Mouse (Mus musculus): Measurements from ENCODE around the gene Cep72. TPM values are rescaled to one million over a fixed set of nuclear protein-coding genes. Genes with fewer than 3 reads are reported as not detected.

The Cep72 gene
- total and polyA plus RNA-seq, 3 experiments: 7.3 to 15.1 (median 9.3) TPM

DNA sequence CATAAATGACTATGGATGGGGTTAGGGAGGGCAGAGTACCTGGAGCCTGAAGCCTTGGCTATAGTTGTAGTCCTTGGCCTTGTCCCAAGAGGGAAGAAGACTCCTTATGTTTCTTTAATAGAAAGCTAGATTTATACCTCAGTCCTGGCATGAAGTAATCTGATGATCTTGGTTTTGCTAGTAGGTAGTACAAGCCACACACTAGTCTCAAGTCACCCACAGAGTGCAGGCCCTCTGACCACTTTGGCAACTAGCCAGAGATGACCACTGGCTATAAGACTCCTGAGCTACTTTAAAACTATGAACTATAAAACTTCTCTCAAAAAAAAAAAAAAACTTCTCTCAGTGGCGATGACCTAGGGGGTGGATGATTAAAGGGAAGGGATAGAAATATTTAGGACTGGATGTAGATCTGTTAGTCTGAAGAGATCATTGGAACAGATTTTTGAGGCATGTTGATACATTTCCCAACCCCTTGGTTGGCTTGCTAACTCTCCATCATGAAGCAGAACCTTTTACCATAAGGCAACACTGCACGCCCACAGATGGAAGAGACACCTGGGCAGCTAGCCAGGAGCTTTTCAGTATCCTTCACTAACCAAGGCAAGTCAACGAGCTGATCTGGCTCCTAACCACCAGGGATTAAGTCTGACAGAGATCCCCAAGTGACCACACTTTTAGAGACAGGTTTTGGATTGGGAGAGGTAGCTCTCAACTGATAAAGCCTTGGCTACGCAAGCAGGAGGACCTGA lies 40.9 kb upstream of the Cep72 start:
- DNase-seq (ENCODE audit: extremely low read depth): no peak
- Histone ChIP-seq H3K27me3 (replicated peaks) (peaks cover 2% of the 10 kb centered on the region), H3K4me1 (ENCODE audit: control insufficient read depth in 1 of 2, insufficient read depth in 2 of 2) (no peaks in the 10 kb centered on the region), H3K4me3 (replicated peaks in 1 of 3; ENCODE audit: low read depth in 2 of 3, low read length in 2 of 3, poor library complexity in 1 of 3) (no peak overlapping the region), H3K9me3 (replicated peaks; ENCODE audit: low read length) (no peaks in the 10 kb centered on the region), H3K4me2 (ENCODE audit: insufficient read depth, low read depth, poor library complexity, severe bottlenecking) (no peak overlapping the region), H3K9ac (ENCODE audit: insufficient read depth, low read depth) (no peak overlapping the region), H3K27ac (ENCODE audit: insufficient read depth, low read depth) (no peak overlapping the region), H3K36me3 (replicated peaks in 1 of 2; ENCODE audit: control insufficient read depth in 1 of 2, insufficient read depth in 1 of 2, low read length in 1 of 2) (no peaks in the 10 kb centered on the region), H3K79me2 (replicated peaks; ENCODE audit: control insufficient read depth, extremely low read depth, insufficient read depth, poor library complexity, severe bottlenecking) (no peaks in the 10 kb centered on the region)
- TF ChIP-seq MAZ (IDR thresholded peaks at IDR 0.05; ENCODE audit: low read depth, low read length) (no peak), NRF1 (IDR thresholded peaks at IDR 0.05; ENCODE audit: low read depth, low read length) (no peak), RCOR1 (conservative IDR thresholded peaks at IDR 0.05; ENCODE audit: low read depth, low read length) (no peak), EP300 (IDR thresholded peaks at IDR 0.05; ENCODE audit: low read length) (no peak), USF2 (conservative IDR thresholded peaks at IDR 0.05; ENCODE audit: low read depth, low read length) (no peak), CHD1 (IDR thresholded peaks at IDR 0.05; ENCODE audit: low read depth, low read length) (no peak), CTCF (conservative IDR thresholded peaks at IDR 0.05 in 1 of 2, IDR thresholded peaks at IDR 0.05 in 1 of 2; ENCODE audit: low read depth in 2 of 2, low read length in 2 of 2) (no peak), NELFE (IDR thresholded peaks at IDR 0.05; ENCODE audit: low read depth, low read length) (no peak), POLR2AphosphoS2 (IDR thresholded peaks at IDR 0.05; ENCODE audit: low read depth, low read length) (no peak), PAX5 (IDR thresholded peaks at IDR 0.05; ENCODE audit: low read length) (no peak), MAFK (IDR thresholded peaks at IDR 0.05; ENCODE audit: insufficient replicate concordance, low read length) (no peak), KAT2A (IDR thresholded peaks at IDR 0.05; ENCODE audit: insufficient replicate concordance, low read length) (no peak), ETS1 (conservative IDR thresholded peaks at IDR 0.05; ENCODE audit: low read depth, low read length) (no peak), JUN (IDR thresholded peaks at IDR 0.05; ENCODE audit: insufficient read depth, low read depth, low read length) (no peak), USF1 (IDR thresholded peaks at IDR 0.05; ENCODE audit: low read depth, low read length) (no peak), ZNF384 (IDR thresholded peaks at IDR 0.05; ENCODE audit: low read depth, low read length) (no peak), CHD2 (IDR thresholded peaks at IDR 0.05; ENCODE audit: low read length) (no peak), ZMIZ1 (IDR thresholded peaks at IDR 0.05; ENCODE audit: low read depth, low read length) (no peak), MYC (IDR thresholded peaks at IDR 0.05; ENCODE audit: low read depth, low read length) (no peak)
- dilution Hi-C loops (cut with MboI; ENCODE audit: extremely low pct_ligation_motif_present, extremely low pct_unique_long_range_greater_than_20kb, low sequenced_read_pairs) (no loop called here), in situ Hi-C loops (cut with MboI; ENCODE audit: low pct_ligation_motif_present, low pct_unique_long_range_greater_than_20kb, low sequenced_read_pairs) (no loop called here)

DNA sequence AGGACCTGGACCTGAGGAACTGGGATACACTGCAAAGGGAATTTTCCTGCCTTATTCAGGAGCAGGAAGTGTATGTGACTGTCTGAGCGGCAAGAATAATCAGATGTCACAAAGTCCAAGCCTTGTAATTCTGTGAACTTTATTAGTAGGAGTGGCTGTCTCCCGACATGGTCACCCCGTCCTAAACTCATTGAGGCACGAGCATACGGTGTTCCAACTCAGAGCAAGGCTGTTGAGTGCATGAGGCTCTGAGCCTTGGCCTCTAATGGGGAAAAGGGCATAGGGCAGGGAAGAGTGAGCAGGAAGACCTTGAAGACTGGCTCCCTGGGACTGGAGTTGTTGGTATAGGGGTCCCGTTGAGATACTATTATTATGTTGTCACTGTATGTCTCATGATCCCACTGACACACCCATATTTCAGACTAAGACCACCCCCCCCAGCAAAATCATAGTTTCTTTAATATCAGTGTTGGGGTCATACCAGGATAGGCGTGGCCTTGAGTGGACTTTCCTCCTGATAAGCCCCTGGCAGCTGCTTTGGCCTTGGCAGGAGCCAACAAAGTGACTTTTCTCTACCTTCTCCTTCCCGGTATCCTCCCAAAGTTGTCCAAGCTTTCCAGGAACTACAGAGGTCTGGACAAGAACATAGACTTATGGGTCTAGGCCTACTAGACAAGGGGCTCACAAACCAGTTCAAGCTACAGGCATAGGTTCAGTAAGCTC lies 40.2 kb upstream of the Cep72 start:
- dilution Hi-C loops (cut with MboI; ENCODE audit: extremely low pct_ligation_motif_present, extremely low pct_unique_long_range_greater_than_20kb, low sequenced_read_pairs): no loop called here

More for the DNA sequence above, 40.2 kb upstream of the Cep72 start:
- Histone ChIP-seq H3K27ac (ENCODE audit: insufficient read depth, low read depth) (no peak overlapping the region), H3K9me3 (replicated peaks; ENCODE audit: low read length) (no peaks in the 10 kb centered on the region), H3K36me3 (replicated peaks in 1 of 2; ENCODE audit: control insufficient read depth in 1 of 2, insufficient read depth in 1 of 2, low read length in 1 of 2) (no peaks in the 10 kb centered on the region), H3K4me3 (replicated peaks in 1 of 3; ENCODE audit: low read depth in 2 of 3, low read length in 2 of 3, poor library complexity in 1 of 3) (no peak overlapping the region), H3K4me1 (ENCODE audit: control insufficient read depth in 1 of 2, insufficient read depth in 2 of 2) (no peaks in the 10 kb centered on the region), H3K79me2 (replicated peaks; ENCODE audit: control insufficient read depth, extremely low read depth, insufficient read depth, poor library complexity, severe bottlenecking) (no peaks in the 10 kb centered on the region), H3K9ac (ENCODE audit: insufficient read depth, low read depth) (no peak overlapping the region), H3K27me3 (replicated peaks) (peaks cover 2% of the 10 kb centered on the region), H3K4me2 (ENCODE audit: insufficient read depth, low read depth, poor library complexity, severe bottlenecking) (no peak overlapping the region)
- in situ Hi-C loops (cut with MboI; ENCODE audit: low pct_ligation_motif_present, low pct_unique_long_range_greater_than_20kb, low sequenced_read_pairs): no loop called here
- no peak for DNase-seq (ENCODE audit: extremely low read depth)
- no peak for TF ChIP-seq ETS1 (conservative IDR thresholded peaks at IDR 0.05; ENCODE audit: low read depth, low read length)
- TF ChIP-seq CTCF (conservative IDR thresholded peaks at IDR 0.05 in 1 of 2, IDR thresholded peaks at IDR 0.05 in 1 of 2; ENCODE audit: low read depth in 2 of 2, low read length in 2 of 2): no peak
- TF ChIP-seq MAFK (IDR thresholded peaks at IDR 0.05; ENCODE audit: insufficient replicate concordance, low read length): no peak
- TF ChIP-seq MEF2A (IDR thresholded peaks at IDR 0.05; ENCODE audit: borderline replicate concordance, low read depth, low read length): no peak
- TF ChIP-seq HCFC1 (IDR thresholded peaks at IDR 0.05; ENCODE audit: low read depth, low read length): no peak
